Mouse (Mus musculus) kidney, embryonic 15.5 days (tissue): ENCODE measurements around the gene Zfp526. TPM values are rescaled to one million over a fixed set of nuclear protein-coding genes. Genes with fewer than 3 reads are reported as not detected.

Experiments used
- ATAC-seq: fragments of 200-750 bp; cut with Nextera tagmentation; replicated peaks from 2 replicates; pipeline ENCODE4 v1.8.0; 2017; ENCODE audit warnings: moderate TSS enrichment; ENCODE audit not compliant: low FRiP score
- H3K27ac ChIP-seq: fragments of 300-500 bp; sonication (generic); 2 replicates; pipeline ENCODE4 v1.5.1; 2015; ENCODE audit warnings: mild to moderate bottlenecking, inconsistent platforms
- H3K27me3 ChIP-seq: fragments of 300-500 bp; sonication (generic); 2 replicates; pipeline ENCODE4 v1.6.1; 2015; ENCODE audit warnings: inconsistent platforms
- H3K36me3 ChIP-seq: fragments of 300-500 bp; sonication (generic); 2 replicates; pipeline ENCODE4 v1.6.1; 2015; ENCODE audit warnings: inconsistent platforms
- H3K4me1 ChIP-seq: fragments of 300-500 bp; sonication (generic); 2 replicates; pipeline ENCODE4 v1.6.1; 2015; ENCODE audit warnings: inconsistent platforms
- H3K4me2 ChIP-seq: fragments of 300-500 bp; sonication (generic); 2 replicates; pipeline ENCODE4 v1.6.1; 2015; ENCODE audit warnings: moderate library complexity, mild to moderate bottlenecking, inconsistent platforms
- H3K4me3 ChIP-seq: fragments of 300-500 bp; sonication (generic); replicated peaks from 2 replicates; pipeline ENCODE4 v1.5.1; 2015; ENCODE audit warnings: mild to moderate bottlenecking, inconsistent platforms
- H3K9ac ChIP-seq: fragments of 300-500 bp; sonication (generic); 2 replicates; pipeline ENCODE4 v1.6.1; 2015; ENCODE audit warnings: mild to moderate bottlenecking, inconsistent platforms
- H3K9me3 ChIP-seq: fragments of 300-500 bp; sonication (generic); replicated peaks from 2 replicates; pipeline ENCODE4 v1.6.1; 2016; ENCODE audit warnings: inconsistent platforms
- WGBS: fragments of 180-500 bp; shearing (Covaris S2); methylation state at CpG from one replicate; pipeline ENCODE4 v1.1.7; 2015; ENCODE audit warnings: mixed read lengths; 5-methylcytosine and 5-hydroxymethylcytosine counted together
- microRNA-seq: library from miRNA; unstranded; fragments of <30 nt; microRNA quantifications from one replicate; pipeline ENCODE4, GENCODE M21; 2016
- polyA plus RNA-seq: library from polyadenylated mRNA; unstranded; fragments of >200 nt; fragmentation: Nextera tagmentation; extraction: Ambion mirVana; gene quantifications from 2 replicates; pipeline ENCODE4 v1.2.1, GENCODE M21; 2015

The Zfp526 gene
- polyA plus RNA-seq, 1 experiment from 2014 or later: 2.5 TPM

DNA sequence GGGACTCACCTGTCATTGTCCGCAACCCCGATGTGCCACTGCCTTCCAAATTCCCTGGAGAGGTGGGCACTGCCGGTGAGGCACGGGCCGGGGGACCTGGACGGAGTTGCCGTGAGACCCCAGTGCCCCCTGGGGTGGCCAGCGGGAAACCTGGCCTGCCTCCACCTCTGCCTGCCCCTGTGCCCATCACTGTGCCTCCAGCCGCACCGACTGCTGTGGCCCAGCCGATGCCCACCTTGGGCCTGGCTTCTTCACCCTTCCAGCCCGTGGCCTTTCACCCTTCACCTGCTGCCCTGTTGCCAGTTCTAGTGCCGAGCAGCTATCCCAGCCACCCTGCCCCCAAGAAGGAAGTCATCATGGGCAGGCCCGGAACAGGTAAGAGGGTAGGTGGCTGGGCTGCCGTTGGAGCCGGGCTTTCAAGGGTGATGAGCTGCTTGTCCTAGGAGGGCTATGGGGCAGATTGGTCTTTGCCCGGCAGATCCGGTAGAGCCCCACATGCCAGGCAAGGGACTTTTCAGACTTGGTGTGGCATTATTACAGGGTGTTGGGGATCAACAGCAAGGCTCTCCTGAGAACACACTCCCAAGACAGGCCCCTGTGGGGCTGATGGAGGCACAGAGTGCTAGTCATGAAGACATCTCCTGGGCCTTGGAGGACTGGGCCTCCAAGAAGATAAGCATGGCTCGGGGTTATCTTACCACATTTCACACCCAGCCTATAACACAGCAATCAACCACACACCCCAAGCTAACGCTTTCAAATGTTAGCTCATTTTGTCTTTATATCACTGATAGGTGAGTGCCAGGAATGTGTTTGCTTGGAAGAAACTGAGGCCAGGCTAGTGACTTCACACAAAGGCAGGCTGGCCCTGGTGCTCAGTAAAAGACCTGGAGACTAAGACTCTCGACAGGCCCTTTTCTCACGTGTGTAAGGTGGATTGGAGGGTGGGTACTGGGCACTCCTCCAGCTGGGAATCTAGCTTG is 52.3 kb downstream of the Zfp526 start:
- 87% methylated on average over 22 of the region's 22 CpGs for WGBS
- Histone ChIP-seq H3K9ac (no peak overlapping the region), H3K27me3 (no peaks in the 10 kb centered on the region), H3K4me3 (no peak overlapping the region), H3K4me2 (no peak overlapping the region), H3K36me3 (peaks cover 31% of the 10 kb centered on the region), H3K4me1 (peaks cover 78% of the 10 kb centered on the region), H3K9me3 (no peaks in the 10 kb centered on the region), H3K27ac (no peak overlapping the region)
- no peak for ATAC-seq

DNA sequence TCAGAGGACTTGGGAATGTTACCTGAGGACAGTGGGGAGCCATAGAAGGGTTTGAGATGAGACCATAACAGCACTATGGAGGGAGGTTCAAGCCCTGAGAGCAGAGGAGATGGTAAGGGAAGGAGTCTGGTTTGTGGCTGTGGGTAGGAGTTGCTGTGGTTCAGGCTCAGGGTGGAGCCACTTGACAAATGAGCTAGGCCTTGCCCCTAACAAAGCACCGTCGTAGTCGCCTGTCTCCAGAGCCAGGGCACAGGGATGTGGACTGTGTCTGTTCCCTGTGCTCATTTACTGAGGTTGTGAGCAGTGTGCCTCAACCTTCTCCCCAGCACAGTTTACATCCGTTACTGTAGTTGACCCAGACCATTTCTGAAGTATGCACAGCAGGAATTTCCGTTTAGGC is 53.3 kb downstream of the Zfp526 start:
- peaks cover 31% of the 10 kb centered on the region for H3K36me3 ChIP-seq
- no peak for ATAC-seq
- H3K27ac ChIP-seq: no peak overlapping the region
- H3K9ac ChIP-seq: no peak overlapping the region
- H3K4me3 ChIP-seq: no peak overlapping the region
- no peak overlapping the region for H3K4me2 ChIP-seq
- no peaks in the 10 kb centered on the region for H3K9me3 ChIP-seq
- no peaks in the 10 kb centered on the region for H3K27me3 ChIP-seq
- 40% methylated on average over 5 of the region's 5 CpGs for WGBS
- H3K4me1 ChIP-seq: peaks cover 73% of the 10 kb centered on the region

DNA sequence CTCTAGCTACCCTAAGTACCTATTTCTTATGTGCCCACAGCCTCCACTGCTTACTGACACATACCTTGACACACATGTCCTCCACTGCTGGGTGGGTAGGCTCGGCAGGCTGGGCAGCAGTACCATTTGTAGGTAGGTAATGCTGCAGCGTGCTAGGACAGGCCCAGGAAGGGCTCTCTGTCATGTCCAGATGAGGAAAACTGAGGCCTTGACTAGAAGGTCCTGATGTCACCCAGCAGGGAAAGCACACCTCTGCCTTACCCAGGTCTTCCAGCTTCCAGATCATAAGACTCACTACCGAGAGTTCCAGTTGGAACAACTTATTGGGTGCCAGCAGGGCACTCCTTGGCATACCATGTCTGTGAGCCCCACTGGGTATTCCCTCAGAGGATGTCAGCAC is 53.8 kb downstream of the Zfp526 start:
- 91% methylated on average over 3 of the region's 3 CpGs for WGBS

DNA sequence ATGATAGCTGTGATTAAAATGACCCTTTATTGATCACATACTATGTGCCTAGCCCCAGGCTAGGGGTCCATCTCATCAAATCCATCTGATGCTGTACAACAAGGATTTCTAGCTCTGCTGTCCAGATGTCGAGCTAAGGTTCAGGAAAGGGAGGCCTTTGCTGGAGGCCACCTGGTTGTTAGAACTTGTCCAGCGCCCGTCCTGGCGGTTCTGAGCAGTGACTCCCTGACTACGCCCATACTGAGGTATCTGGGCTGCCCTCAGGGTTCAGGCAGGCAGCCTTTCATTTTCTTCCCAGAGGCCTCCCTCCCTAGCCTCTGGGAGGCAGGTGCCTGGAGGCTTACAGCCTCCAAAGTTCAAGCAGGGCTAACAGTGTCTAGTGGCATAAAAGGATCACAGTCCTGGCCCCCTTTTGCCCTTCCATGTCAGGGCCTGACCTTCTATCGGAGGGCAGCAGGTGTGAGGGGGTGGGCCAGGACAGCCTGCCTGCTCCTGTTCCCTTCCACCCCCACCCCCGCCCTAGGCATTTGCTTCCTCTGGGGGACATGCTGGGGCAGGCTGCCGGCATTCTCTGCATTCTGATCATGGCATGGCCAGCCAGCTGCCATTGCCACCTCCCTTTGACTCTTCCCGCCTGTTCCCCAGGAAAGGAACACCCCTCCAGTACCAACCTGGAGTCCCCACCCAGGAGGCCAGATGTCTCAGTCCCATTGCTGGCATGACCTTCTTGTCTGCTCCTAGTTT is 54.5 kb downstream of the Zfp526 start:
- Histone ChIP-seq H3K4me3 (no peak overlapping the region), H3K4me1 (peaks cover 73% of the 10 kb centered on the region), H3K9ac (no peak overlapping the region), H3K27me3 (no peaks in the 10 kb centered on the region), H3K36me3 (peaks cover 31% of the 10 kb centered on the region), H3K27ac (peak overlapping the region; percentile 66; the same call in 1 of the 2 replicates), H3K9me3 (no peaks in the 10 kb centered on the region), H3K4me2 (no peak overlapping the region)
- ATAC-seq: no peak
- WGBS: 47% methylated on average over 9 of the region's 9 CpGs

More for the DNA sequence above, 53.8 kb downstream of the Zfp526 start:
- Histone ChIP-seq H3K27ac (no peak overlapping the region), H3K27me3 (no peaks in the 10 kb centered on the region), H3K36me3 (peaks cover 31% of the 10 kb centered on the region), H3K4me3 (no peak overlapping the region), H3K9ac (no peak overlapping the region), H3K4me1 (peaks cover 73% of the 10 kb centered on the region), H3K9me3 (no peaks in the 10 kb centered on the region), H3K4me2 (no peak overlapping the region)
- no peak for ATAC-seq

Small RNAs within 50 kb of the gene (microRNA-seq; reads per million reads assigned to microRNA genes)
- gene Mir7048: not detected

Other genes with a start within 250 kb of the Zfp526 start
- 143 and 153 TPM in 2 replicates for gene Rabac1, start 248.7 kb upstream of the Zfp526 start, polyA plus RNA-seq
- 0.68 and 2.1 TPM in 2 replicates for gene Atp1a3, start 215.5 kb upstream of the Zfp526 start, polyA plus RNA-seq
- 5.1 and 7.0 TPM in 2 replicates for gene Grik5, start 149.1 kb upstream of the Zfp526 start, polyA plus RNA-seq
- 33.9 and 37.1 TPM in 2 replicates for gene Zfp574, start 148.9 kb upstream of the Zfp526 start, polyA plus RNA-seq
- gene Pou2f2, start 41.7 kb upstream of the Zfp526 start, polyA plus RNA-seq: 0.64 and 2.5 TPM in 2 replicates
- gene Dedd2, start 810 bp upstream of the Zfp526 start, polyA plus RNA-seq: 10.2 and 11.7 TPM in 2 replicates
- 10.7 and 12.1 TPM in 2 replicates for gene Gsk3a, start 16.4 kb downstream of the Zfp526 start, polyA plus RNA-seq
- 16.9 and 17.9 TPM in 2 replicates for gene Erf, start 29.3 kb downstream of the Zfp526 start, polyA plus RNA-seq
- 28.2 and 32.4 TPM in 2 replicates for gene Cic, start 46.3 kb downstream of the Zfp526 start, polyA plus RNA-seq
- 181 and 191 TPM in 2 replicates for gene Pafah1b3, start 76.6 kb downstream of the Zfp526 start, polyA plus RNA-seq
- gene Prr19, start 80.0 kb downstream of the Zfp526 start, polyA plus RNA-seq: 0.90 and 1.0 TPM in 2 replicates
- 0.68 and 0.87 TPM in 2 replicates for gene Tmem145, start 84.7 kb downstream of the Zfp526 start, polyA plus RNA-seq
- 13.3 and 16.4 TPM in 2 replicates for gene Megf8, start 95.7 kb downstream of the Zfp526 start, polyA plus RNA-seq
- 2.7 and 4.8 TPM in 2 replicates for gene Cnfn, start 148.3 kb downstream of the Zfp526 start, polyA plus RNA-seq
- gene Lipe, start 177.3 kb downstream of the Zfp526 start, polyA plus RNA-seq: 9.6 and 12.2 TPM in 2 replicates
- gene Cxcl17, start 191.5 kb downstream of the Zfp526 start, polyA plus RNA-seq: 0.45 and 0.84 TPM in 2 replicates